Mouse (Mus musculus): Measurements from ENCODE around the gene Tmem189. TPM values are rescaled to one million over a fixed set of nuclear protein-coding genes. Genes with fewer than 3 reads are reported as not detected.

Gene Tmem189
- polyA plus RNA-seq, 1 experiment from 2014 or later = 55.1 TPM

DNA sequence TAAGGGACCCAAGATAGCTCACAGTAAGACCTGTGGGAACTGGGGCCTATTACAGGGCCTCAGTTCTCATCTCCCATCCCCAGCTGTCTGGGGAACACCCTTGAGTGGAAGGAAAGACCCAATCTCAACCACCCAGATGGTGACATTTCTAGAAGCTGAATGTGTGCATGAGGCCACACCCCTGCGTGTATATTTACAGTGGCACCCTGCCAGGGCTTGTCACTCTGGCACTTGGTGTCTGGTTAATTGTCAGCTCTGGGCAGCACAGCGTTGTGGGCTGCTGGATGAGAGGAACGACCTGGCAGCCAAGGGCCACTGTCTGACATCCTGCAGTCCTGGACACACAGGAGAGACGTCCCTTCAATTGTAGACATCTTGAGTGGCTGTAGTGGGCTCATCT lies 60.8 kb downstream of the Tmem189 start:
- Histone ChIP-seq H3K9ac (replicated peaks; ENCODE audit: low read depth) (no peak overlapping the region), H3K4me3 (ENCODE audit: low read depth, low read length) (no peak overlapping the region), H3K27ac (ENCODE audit: low read length) (no peak overlapping the region), H3K36me3 (ENCODE audit: insufficient read depth, low read length) (no peaks in the 10 kb centered on the region), H3K4me1 (ENCODE audit: insufficient read depth, low read depth, low read length) (peaks cover 30% of the 10 kb centered on the region), H3K9me3 (ENCODE audit: low read length) (no peaks in the 10 kb centered on the region), H3K27me3 (replicated peaks; ENCODE audit: insufficient read depth, low read length) (no peaks in the 10 kb centered on the region), H3K4me2 (replicated peaks; ENCODE audit: low read depth, low read length) (no peak overlapping the region; the same call in 1 of the 2 replicates)
- peak; percentile 11 for ATAC-seq
- TF ChIP-seq CTCF (IDR thresholded peaks at IDR 0.05) (no peak), EP300 (IDR thresholded peaks at IDR 0.05) (peak; percentile 29; the same call in 1 of the 2 replicates)
- DNase-seq (ENCODE audit: low spot score) = peak; percentile 68
- WGBS = 15% methylated on average over 4 of the region's 4 CpGs

DNA sequence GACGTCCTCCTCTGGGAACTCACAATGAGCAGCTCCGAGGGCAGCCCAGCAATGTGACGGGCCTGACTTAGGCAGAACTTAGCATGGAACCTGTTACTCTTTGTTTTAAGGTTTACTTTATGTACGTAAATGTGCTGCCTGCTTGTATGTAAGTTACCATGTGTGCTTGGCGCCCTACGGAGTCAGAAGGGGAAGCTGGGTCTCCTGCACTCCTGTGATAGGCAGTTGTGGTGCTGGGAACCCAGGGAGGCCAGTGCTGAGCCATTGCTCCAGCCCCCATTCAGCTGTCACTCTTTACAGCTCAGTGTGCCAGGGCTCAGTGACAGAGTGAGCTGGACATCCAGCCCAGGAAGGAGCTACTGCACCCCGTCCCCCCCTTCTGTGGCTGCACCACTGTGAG lies 62.6 kb downstream of the Tmem189 start:
- WGBS = 89% methylated on average over 7 of the region's 7 CpGs
- TF ChIP-seq CTCF (IDR thresholded peaks at IDR 0.05) (no peak), EP300 (IDR thresholded peaks at IDR 0.05) (no peak)
- Histone ChIP-seq H3K4me1 (ENCODE audit: insufficient read depth, low read depth, low read length) (peaks cover 31% of the 10 kb centered on the region), H3K4me2 (replicated peaks; ENCODE audit: low read depth, low read length) (no peak overlapping the region), H3K4me3 (ENCODE audit: low read depth, low read length) (no peak overlapping the region), H3K9me3 (ENCODE audit: low read length) (no peaks in the 10 kb centered on the region), H3K27me3 (replicated peaks; ENCODE audit: insufficient read depth, low read length) (no peaks in the 10 kb centered on the region), H3K36me3 (ENCODE audit: insufficient read depth, low read length) (no peaks in the 10 kb centered on the region), H3K27ac (ENCODE audit: low read length) (no peak overlapping the region), H3K9ac (replicated peaks; ENCODE audit: low read depth) (no peak overlapping the region)
- DNase-seq (ENCODE audit: low spot score) (no peak), ATAC-seq (no peak)

DNA sequence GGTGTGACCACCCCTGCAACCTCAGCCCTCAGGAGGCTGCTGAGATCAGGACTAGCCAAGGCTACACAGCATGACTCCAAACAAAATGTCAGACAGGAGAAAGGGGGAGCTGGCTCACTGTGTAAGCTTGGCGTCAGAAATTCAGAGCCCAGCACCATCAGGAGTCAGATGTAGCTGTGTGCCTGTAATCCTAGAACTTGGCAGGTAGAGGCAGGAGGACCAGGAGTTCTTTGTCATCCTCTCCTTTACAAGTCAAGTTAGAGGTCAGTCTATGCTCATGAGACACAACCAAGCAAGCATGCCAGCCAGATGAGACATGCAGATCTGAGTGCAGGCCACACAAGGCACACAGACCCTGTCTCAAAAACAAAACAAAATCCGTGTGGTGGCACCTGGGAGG lies 64.0 kb downstream of the Tmem189 start:
- H3K4me1 ChIP-seq (ENCODE audit: insufficient read depth, low read depth, low read length) = peaks cover 34% of the 10 kb centered on the region
- H3K9ac ChIP-seq (replicated peaks; ENCODE audit: low read depth) = no peak overlapping the region
- no peak for ATAC-seq
- WGBS = 41% methylated on average over 2 of the region's 2 CpGs
- H3K27me3 ChIP-seq (replicated peaks; ENCODE audit: insufficient read depth, low read length) = no peaks in the 10 kb centered on the region
- no peak overlapping the region for H3K27ac ChIP-seq (ENCODE audit: low read length)
- no peaks in the 10 kb centered on the region for H3K36me3 ChIP-seq (ENCODE audit: insufficient read depth, low read length)
- TF ChIP-seq CTCF (IDR thresholded peaks at IDR 0.05) (no peak), EP300 (IDR thresholded peaks at IDR 0.05) (no peak)
- no peak overlapping the region for H3K4me3 ChIP-seq (ENCODE audit: low read depth, low read length)
- no peak overlapping the region for H3K4me2 ChIP-seq (replicated peaks; ENCODE audit: low read depth, low read length)
- H3K9me3 ChIP-seq (ENCODE audit: low read length) = no peaks in the 10 kb centered on the region
- no peak for DNase-seq (ENCODE audit: low spot score)

DNA sequence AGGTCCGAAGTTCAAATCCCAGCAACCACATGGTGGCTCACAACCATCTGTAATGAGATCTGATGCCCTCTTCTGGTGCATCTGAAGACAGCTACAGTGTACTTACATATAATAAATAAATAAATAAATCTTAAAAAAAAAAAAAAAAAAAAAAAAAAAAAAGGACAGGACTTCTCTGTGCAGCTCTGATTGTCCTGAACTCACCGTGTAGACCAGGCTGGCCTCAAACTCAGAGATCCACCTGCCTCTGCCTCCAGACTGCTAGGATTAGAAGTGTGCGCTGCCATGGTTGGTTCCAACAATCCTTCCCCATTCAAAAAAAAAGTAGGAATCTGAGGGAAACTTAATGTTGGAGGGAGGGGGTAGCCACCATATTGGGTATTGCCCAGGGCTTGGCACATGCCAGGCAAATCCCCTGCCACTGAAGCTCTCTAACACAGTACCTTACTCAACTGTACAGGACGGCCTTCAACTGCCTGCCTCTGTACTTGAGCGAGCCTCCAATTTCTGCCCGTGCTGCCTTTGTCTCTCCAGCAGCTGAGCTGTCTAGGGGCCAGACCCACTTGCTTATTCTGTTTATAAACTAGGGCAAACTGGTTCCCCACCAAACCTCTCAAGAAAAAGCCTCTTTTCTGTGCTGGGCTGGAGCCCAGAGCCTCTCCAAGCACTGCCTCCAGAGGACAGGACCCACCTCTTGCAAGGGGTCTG lies 65.1 kb downstream of the Tmem189 start:
- Histone ChIP-seq H3K4me3 (ENCODE audit: low read depth, low read length) (no peak overlapping the region), H3K27me3 (replicated peaks; ENCODE audit: insufficient read depth, low read length) (no peaks in the 10 kb centered on the region), H3K4me2 (replicated peaks; ENCODE audit: low read depth, low read length) (no peak overlapping the region), H3K36me3 (ENCODE audit: insufficient read depth, low read length) (no peaks in the 10 kb centered on the region), H3K27ac (ENCODE audit: low read length) (no peak overlapping the region), H3K4me1 (ENCODE audit: insufficient read depth, low read depth, low read length) (peaks cover 23% of the 10 kb centered on the region; the same call in 1 of the 2 replicates), H3K9ac (replicated peaks; ENCODE audit: low read depth) (no peak overlapping the region), H3K9me3 (ENCODE audit: low read length) (no peaks in the 10 kb centered on the region)
- WGBS = 77% methylated on average over 6 of the region's 6 CpGs
- no peak for ATAC-seq
- no peak for DNase-seq (ENCODE audit: low spot score)
- TF ChIP-seq EP300 (IDR thresholded peaks at IDR 0.05) (no peak), CTCF (IDR thresholded peaks at IDR 0.05) (no peak)

DNA sequence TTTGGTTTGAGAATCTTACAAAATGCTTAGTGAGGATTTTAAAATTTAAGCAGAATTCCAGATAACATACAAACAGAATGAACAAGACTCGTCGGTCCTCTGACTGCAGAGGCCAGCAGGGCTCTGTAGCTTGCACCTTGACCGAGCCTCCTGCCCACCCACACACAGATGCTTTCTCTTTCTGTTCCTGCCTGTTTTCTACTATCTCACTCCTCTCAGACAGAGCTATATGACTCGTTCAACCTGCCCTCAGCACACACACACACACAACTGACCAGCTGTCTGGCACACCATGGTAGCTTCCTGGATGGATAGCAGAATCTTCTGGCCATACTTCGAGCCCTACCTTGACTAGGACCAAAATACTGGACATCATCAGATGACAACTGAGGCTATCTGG lies 66.7 kb downstream of the Tmem189 start:
- DNase-seq (ENCODE audit: low spot score) (no peak), ATAC-seq (no peak)
- 52% methylated on average over 5 of the region's 5 CpGs for WGBS
- Histone ChIP-seq H3K27ac (ENCODE audit: low read length) (no peak overlapping the region), H3K27me3 (replicated peaks; ENCODE audit: insufficient read depth, low read length) (no peaks in the 10 kb centered on the region), H3K9me3 (ENCODE audit: low read length) (no peaks in the 10 kb centered on the region), H3K4me3 (ENCODE audit: low read depth, low read length) (no peak overlapping the region), H3K4me1 (ENCODE audit: insufficient read depth, low read depth, low read length) (peaks cover 11% of the 10 kb centered on the region; the same call in 1 of the 2 replicates), H3K9ac (replicated peaks; ENCODE audit: low read depth) (no peak overlapping the region), H3K4me2 (replicated peaks; ENCODE audit: low read depth, low read length) (no peak overlapping the region), H3K36me3 (ENCODE audit: insufficient read depth, low read length) (no peaks in the 10 kb centered on the region)
- TF ChIP-seq EP300 (IDR thresholded peaks at IDR 0.05) (no peak), CTCF (IDR thresholded peaks at IDR 0.05) (no peak)

DNA sequence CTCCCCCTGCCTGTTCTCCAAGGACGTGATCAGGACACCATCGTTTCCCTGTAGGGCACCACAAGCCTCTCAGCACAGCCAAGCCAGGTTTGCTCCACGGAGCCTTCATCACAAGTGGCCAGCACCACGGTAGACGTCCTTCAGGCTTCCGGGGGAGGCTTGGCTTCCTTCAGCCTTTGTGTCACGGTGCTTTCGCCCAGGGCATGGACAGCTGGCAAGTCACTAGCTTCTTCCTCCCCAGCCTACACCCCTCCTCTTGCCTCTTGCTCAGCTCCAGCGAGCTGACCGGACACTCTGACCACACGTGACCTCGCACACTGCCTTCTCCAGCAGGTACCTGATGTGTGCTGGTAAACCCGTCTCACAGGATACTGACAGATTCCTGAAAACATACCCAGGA lies 67.3 kb downstream of the Tmem189 start:
- peak; percentile 16; the same call in 1 of the 2 replicates for ATAC-seq
- no peak overlapping the region for H3K9ac ChIP-seq (replicated peaks; ENCODE audit: low read depth)
- H3K27ac ChIP-seq (ENCODE audit: low read length) = 0 out of 2 replicates have a peak overlapping the region, but pooled peaks have one; percentile 26
- TF ChIP-seq CTCF (IDR thresholded peaks at IDR 0.05) (no peak), EP300 (IDR thresholded peaks at IDR 0.05) (no peak)
- no peak overlapping the region for H3K4me3 ChIP-seq (ENCODE audit: low read depth, low read length)
- WGBS = 58% methylated on average over 13 of the region's 13 CpGs
- no peaks in the 10 kb centered on the region for H3K27me3 ChIP-seq (replicated peaks; ENCODE audit: insufficient read depth, low read length)
- no peaks in the 10 kb centered on the region for H3K9me3 ChIP-seq (ENCODE audit: low read length)
- H3K36me3 ChIP-seq (ENCODE audit: insufficient read depth, low read length) = no peaks in the 10 kb centered on the region
- DNase-seq (ENCODE audit: low spot score) = no peak
- H3K4me2 ChIP-seq (replicated peaks; ENCODE audit: low read depth, low read length) = no peak overlapping the region
- peaks cover 11% of the 10 kb centered on the region; the same call in 1 of the 2 replicates for H3K4me1 ChIP-seq (ENCODE audit: insufficient read depth, low read depth, low read length)
